Mouse (Mus musculus) telencephalon, adult 2 months (tissue): ENCODE measurements at regions not wholly inside any gene's neighbourhood (a gene's known extent, or its start where the extent isn't known, plus 50 kb on each side); places are given as distances from the start of the nearest gene placed in this dataset.
"Not testable (repeated sequence)": the region's sequence is repeated elsewhere in the genome, so short reads cannot be mapped to it uniquely, and the experiment has no call there.

Experiments
- DNase-seq: peaks from one replicate; pipeline ENCODE4 v3.0.0-alpha.2; 2011; ENCODE audit warnings: low read depth, low spot score

DNA sequence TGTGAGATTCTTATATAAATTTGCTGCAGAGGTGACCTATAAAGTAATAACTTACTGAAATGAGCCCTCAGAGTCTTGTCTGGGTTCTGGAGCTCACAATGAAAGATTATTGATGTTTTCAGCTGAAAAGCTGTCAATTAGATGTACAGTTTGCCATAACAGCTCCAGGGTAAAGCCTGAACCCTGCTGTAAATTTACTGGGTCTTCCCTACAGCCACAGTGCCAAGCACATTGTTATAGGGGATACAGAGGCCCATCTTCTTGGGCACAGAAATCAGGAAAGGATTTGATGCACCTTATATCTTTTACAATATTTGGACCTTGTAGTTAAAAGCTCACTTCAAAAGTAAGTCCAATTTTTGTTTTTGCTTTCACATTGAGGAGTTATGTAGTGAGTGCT is 628.0 kb downstream of the Cdh9 start:
- DNase-seq = no peak

DNA sequence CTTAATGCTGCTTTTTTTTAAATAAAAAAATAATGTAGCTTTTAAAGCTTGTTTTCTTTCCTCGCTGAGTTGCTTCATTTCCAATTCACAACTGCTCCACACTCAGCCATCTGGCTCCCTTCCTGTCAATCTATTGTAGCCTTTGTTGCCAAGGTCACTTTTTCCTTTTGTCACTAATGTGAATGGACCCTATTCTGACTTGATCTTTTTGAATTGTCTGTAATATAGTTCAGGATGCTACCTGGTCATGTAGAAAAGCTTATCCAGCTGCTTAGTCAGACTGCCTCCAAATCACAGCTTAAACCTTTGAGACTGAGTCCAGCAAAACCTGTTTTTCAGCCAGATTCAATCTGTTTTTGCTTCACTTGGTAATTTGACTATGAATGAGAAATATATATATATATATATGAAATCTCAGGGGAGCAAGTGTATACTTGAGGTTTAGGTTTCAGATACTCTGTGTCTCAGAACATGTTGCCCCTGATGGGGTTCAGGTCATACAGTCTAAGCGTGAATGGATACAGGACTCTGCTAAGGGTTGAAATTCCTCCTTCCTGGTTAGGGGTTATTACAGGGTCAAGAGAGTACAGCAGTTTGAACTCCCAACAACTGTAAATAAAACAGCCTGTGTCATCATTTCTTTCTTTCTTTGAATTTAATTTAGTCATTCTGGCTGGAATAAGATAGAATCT is 628.7 kb downstream of the Cdh9 start:
- DNase-seq = no peak

DNA sequence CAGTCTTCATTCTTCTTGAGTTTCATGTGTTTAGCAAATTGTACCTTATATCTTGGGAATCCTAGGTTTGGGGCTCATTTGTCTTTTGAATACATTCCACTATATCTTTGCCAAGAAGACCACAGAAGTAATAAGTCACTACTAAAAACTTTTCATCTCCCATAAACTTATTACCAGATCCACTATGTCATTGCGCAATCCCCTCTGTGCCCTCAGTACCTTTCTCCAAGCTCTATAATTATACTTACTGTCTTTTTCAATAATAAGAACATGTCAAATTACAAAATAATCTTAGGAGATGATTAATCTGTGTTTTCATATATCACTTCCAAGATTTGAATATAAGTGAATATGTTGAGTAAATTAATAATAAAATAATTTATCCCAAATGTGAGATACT is 676.1 kb downstream of the Cdh9 start:
- DNase-seq = no peak

DNA sequence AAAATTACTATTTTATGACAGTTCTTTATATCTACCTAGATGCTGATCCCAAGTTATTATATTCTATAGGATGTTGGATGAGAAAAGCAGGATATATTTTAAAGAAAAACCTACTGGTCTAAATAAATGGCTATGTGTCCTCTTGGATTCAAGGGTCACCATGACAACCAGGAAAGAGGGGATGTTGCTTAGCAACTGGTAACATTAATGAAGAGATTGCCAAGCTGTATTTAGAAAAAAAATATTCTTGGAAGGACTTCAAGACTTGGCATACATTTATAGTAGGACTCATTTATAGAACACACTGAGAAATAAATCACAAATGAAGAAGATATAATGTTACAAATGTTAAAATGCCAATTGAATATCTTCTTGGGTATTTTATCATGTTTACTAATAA is 699.2 kb downstream of the Cdh9 start:
- peak; percentile 55 for DNase-seq

DNA sequence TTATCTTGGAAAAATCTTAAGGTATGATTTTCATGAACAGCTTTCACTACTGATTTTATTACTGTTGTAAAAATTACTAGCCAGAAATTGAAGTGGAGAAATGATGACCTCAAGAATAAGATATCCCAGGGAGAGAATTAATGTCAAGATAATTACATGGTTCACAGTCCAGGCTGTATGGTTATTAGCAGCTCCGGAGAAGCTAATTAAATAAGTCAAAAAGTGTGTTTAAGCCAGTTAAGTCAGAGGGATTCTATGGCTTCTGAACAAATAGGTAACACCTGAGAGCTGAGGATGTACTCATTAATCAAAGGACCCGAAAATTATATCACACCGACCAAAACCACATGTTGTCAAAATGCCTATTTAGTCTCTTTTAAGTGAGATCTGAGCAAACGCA is 703.3 kb downstream of the Cdh9 start:
- no peak for DNase-seq

DNA sequence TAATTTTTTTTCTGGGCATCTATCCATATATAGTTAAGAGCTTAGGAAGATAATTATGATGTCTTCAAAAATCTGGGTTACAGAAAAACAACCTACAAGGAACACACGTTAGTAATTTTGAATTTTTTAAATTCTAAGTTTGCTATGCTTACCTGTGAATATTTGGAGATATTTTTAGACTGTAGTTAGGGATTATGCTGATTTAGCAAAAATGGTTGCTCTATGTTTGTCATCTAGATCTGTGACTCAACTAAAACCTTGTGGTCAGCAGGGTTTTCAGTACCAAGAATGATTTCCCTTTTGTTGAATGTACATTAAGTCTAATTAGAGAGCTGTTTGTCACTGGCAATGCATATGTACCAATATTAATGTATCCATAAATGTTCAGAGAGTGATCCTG is 707.3 kb downstream of the Cdh9 start:
- no peak for DNase-seq

DNA sequence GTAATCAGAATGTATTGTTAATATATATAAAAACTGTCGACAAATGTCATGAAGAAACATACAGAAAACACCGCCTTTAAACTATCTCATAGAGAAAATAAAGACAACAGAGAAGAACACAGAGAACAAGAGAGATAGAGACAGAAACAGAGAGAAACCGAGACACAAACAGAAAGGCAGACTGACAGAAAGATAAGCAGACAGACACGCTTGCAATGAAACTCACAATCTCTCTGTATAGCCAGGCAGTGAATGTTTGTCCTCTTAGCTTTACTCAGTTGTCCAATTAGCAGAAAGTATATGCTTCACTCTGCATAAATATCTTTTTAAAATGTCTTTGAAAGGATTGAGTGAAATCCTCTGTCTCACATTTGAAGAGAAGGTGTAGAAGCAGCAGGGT is 719.7 kb downstream of the Cdh9 start:
- DNase-seq = no peak

DNA sequence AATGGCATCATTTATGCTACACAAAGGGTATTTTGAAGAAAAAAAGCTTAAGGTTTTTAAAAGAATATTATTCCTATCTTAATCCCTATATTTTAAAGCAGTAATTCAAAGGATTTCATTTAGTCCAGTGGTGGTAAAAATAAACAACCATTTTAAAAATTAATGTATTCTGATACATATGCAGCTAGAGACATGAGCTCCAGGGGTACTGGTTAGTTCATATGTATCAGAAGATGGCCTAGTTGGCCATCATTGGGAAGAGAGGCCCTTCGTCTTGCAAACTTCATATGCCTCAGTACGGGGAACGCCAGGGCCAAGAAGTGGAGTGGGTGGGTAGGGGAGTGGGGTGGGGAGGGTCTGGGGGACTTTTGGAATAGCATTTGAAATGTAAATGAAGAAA is 721.2 kb downstream of the Cdh9 start:
- not testable (repeated sequence) for DNase-seq

DNA sequence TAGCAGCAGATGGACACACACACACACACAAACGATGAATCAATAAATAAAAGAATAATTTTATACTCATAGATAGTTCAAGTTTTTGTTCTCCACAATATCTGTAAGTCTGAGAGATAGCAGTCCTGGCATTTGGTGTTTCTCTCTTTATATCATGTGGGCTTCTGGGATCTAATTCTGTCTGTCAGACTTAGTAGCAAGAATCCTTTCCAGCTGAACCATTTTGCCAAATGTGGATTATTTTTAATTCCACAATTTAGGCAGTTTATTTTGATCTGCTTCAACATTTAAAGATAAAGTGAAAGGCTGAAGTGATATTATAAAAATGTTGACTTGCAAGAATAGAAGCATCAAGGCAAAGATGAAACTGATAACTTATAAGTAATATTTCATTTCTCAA is 738.5 kb downstream of the Cdh9 start:
- peak; percentile 62 for DNase-seq

DNA sequence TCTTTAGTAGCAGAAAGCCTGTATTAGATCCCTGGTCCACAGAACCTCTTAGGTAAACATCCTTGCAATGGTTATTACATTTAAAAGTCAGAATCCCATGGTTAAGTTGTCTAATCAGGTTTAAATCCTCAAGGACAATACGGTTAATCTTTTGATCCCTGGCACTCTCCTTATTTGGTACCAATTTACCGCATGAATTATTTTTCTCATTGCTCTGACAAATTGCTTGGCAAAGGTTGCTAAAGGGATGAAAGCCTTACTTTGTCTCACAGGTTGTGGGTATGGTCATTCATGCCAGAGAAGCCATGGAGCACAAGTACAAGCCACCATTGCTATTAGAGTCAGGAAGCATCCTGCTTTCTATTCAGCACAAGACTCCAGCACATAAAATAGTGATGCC is 765.0 kb downstream of the Cdh9 start:
- DNase-seq = no peak
